Mouse (Mus musculus): ENCODE results near the gene Pkig.
"Not testable (repeated sequence)": the region's sequence is repeated elsewhere in the genome, so short reads cannot be mapped to it uniquely, and the experiment has no call there.

The Pkig gene

DNA sequence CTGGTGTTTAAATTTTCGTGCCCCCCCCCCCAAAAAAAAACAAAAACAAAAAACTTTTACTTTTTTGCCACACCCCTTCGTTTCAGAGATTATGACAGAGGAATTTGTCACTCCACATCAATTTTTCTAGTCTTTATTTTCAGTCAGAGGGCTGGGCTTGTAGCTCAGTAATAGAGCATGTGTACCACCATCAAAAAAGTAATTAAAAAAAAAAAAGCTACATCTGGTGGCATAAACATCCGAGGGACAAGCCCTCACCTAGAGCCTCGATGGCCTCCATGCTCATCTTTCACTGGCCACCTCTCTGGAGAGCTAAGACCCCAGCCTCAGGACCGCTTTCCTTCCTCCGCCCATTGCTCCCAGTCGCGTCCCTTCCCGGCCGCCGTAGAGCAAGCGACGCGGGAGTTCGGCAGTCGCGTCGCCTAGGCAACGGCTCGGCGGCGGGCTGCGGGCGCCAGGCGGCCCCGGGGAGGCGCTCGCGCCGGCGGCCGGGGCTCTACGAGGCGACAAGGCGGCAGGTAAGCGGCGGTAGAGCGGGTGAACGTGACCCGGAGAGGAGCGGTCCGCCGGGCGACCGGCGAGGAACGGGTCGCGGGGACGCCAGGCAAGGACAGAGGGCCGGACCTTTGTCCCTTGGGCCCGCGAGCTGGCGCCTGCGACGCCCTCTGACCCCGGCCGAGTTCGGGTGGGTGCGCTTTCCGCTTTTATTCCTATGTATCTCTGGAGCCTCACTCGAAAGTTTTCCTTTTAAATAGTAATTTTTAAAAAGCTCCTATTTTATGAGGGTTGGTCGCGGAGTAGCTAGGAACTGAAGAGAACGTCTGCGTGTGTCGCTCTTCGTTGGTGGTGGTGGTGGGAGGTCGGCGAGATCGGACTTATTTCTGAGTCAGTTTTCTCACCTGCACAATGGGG, at the start of gene Pkig:
Gene Pkig (plus strand): TSS at position 412 of the 912 bp plus-strand sequence.
- DNase-seq (ENCODE audit: low spot score) = peak; percentile 75

DNA sequence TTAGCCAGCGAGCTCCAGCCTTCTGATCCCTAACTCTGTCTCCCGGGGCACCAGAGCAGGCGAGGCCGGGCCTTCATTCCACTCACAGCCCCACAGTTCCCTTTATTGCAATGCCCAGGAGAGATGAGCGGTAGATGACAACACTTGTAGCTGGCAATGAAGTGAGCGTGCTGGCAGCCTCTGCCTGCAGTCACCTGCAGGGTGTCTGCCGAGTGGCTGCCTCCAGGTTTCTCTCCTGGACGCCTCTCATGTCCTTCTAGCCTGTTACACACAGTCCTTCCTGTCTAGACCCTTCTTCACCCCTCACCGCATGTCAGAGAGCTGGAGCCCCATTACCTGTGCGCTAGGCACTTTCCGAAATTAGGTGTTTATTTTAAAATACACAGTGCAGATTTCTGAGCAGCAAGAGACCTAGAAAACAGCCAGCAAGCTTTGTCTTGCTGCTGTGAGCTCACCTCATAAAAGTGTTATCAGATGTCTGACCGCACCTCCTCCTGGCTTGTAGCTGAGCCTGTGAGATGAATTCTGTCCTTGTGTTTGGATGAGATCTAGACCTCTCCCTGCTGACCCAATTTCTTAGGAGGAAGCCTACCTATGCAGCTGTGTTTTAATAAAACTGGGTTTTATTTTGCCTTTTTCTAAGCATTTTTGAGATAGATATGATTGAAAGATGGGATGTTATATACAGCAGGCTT, 48.8 kb upstream of the Pkig start:
- no peak for DNase-seq (ENCODE audit: low spot score)

DNA sequence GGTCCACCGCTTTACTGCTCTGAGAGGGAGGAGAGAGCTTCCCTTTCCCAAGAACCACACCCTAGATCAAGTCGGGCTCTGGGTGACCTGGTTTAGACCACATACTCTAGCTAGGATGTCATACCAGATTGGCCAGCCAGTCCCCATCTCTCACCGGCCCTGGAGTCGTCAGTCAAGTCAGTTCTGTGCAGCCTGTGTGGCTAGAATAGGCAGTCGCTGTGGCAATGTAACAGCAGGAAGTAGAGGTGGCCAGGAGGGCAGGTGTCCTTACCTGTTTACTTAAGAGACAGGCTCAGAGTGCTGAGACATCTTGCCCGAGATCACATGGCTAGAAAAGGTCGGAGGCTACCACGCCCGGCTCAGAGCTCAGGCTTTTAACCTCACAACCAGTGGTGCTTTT, 47.0 kb upstream of the Pkig start:
- no peak for DNase-seq (ENCODE audit: low spot score)

DNA sequence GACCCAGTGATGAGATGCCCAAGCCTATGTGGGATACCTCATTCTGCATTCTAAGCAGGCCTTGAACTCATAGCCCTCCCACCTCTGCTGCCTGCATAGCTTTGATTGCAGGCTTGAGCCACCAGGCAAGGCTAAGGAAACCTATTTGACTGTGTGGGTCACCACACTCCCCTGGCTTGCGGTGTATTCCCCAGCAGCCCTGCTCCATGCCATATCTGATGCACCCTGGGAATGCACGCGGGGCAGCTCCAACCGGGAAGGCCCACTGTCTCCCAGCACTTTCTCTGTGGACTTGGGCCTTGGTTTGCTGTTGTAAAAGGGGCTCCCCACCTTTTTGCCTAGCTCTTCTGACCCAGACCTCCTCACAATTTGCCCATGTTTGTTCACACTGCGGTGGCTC, 45.0 kb upstream of the Pkig start:
- no peak for DNase-seq (ENCODE audit: low spot score)

DNA sequence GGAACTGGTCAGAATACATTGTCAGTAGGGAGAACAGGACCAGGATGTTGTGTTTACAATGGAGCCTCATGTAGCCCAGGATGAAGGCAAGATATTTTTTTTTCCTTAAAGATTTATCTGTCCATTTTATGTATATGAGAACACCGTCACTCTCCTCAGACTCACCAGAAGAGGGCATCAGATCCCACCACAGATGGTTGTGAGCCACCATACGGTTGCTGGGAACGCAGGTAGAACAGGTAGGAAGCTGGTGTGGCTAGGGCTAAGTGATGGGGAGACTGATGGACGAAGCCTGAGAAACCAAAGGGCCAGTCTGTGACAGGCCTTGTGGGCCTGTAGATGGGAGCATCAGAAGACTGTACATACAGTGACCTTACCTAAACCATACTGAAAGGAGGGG, 44.2 kb upstream of the Pkig start:
- DNase-seq (ENCODE audit: low spot score) = no peak

DNA sequence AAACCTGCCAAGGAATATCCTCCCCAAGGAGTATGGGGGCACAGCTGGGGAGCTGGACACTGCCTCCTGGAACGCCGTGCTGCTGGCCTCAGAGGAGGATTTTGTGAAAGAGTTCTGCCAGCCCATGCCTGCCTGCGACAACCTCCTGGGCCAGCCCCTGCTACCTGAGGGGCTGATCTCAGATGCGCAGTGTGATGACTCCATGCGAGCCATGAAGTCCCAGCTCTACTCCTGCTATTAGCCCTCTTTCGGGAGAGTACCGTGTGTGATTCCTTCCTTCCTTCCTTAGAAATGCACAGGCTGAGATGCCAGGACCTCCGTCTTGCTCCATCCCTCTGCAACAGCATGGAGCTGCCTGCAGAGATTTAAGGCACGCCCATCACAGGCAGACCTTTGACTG, 42.8 kb upstream of the Pkig start:
- no peak for DNase-seq (ENCODE audit: low spot score)

DNA sequence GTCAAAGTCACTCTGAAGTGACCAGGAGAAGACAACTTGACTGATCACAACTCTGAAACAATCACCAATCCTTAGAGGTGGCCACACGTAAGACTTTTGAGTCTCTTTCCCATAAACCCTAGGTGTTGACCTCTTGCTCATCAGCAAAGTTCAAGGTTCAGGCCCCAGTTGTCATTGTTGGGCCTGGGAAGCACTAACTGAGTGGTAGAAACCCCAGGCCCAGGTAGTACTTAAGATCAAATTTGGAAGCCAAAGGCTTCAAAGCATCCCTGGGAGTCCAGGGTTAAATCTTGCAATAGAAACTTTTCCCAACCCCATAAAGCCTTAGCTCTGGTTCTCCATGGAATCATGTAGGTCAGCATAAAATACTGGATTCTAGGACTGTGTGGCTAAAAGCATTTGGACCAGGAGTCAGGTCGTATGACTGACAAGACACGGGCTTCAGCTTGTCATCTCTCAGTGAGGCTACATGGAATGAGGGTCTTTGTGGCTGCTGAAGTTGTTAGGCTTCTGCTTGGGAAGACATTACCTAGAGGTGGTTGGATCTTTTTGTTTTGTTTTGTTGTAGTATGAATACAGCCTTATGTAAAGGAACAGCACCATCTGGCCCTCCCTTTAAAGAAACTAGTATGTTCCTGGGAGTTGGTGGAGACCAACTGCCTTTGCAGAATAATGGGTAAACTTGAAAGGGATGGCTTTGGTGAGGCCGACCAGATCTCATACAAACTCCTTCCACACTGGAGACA, 42.1 kb upstream of the Pkig start:
- no peak for DNase-seq (ENCODE audit: low spot score)

DNA sequence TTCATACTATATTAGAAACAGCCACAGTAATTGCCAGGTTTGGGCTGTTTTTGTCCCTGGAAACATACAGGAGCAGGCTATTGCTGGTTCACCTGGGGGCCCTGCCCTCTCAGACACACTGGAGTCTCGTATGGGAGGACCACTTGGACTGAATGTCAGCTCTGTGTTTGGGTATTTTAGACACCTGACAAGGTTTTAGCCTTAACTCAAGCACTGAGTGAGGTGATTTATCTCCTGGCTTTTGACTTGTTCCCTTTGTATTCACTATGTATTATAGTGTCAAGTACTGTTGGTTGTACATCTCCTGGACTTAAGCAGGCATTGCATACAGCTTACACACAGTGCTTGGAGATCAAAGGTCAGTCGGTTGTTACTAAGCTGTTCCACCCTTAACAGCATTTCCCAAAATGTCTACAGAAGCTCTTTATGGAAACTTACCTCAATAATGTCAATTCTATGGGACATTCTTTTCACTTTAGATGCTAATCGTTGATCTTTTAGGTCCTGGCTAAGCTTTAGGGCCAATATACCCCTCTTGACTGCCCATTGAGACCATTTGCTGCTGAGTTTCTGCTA, 41.4 kb upstream of the Pkig start:
- DNase-seq (ENCODE audit: low spot score) = no peak

DNA sequence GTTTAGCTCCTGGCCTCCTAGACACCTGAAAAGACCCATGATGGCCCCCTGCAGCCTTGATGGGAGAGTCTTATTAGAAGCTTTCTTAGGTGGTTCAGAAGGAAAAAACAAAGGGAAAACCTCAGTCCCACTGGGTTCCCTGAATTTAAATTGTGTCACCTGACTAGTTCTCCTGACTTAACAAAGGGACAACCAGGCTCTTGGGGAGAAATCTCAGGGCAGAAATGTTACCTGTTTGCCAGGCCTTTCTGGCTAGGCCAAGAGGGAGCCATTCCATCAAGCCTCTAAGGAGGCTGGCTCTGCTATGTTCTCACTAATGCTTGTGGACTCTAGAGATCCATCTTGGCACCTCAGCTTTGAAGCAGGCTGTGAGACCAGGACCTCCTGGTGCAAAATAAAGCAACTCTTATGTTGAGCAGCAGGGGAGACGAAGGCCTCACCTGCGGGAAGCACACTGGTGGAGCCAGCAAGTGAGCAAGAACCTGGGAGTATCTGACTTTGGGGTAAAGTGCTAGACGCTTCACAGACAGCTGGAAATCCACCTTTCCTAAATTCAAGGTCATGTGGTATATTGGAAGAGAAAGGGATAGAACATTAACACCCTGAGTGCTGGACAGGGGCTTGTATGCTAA, 40.8 kb upstream of the Pkig start:
- no peak for DNase-seq (ENCODE audit: low spot score)

DNA sequence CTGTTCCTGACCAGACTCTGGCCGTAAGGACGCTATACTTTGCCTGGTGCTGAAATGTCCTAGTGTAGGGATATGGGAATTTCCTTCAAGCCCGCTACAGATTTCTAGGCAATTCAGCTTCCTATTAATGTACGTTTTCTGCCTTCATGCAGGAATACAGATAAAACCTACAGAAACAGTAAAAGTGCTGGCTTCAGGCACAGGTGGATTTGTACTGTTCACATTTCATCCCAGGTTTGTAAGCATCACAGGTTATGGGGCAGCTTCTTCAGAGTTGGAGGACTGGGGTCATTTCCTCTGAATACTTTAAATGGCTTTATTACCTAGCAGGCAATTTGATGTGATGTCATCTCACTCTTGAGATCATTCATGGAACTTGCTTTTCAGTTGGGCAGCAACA, 40.3 kb upstream of the Pkig start:
- DNase-seq (ENCODE audit: low spot score) = no peak

DNA sequence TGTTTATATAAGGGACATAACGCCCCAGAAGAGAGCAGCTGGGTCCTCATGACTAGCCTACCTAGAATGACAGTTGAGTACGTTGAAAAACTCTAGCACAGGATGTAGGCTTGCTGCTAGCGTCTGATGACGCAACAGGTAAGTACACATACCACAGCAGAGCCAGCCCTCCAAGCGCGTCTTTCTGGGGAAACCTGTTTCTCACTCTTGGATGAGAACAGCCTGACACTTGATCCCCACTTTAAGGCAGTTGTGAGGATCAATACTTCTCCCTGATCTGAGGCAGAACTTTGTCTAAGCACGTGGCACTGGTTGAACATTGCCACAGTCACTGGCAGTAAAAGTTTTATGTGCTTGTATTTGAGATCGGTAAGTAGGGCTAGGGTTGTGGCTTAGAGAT, 37.7 kb upstream of the Pkig start:
- no peak for DNase-seq (ENCODE audit: low spot score)

DNA sequence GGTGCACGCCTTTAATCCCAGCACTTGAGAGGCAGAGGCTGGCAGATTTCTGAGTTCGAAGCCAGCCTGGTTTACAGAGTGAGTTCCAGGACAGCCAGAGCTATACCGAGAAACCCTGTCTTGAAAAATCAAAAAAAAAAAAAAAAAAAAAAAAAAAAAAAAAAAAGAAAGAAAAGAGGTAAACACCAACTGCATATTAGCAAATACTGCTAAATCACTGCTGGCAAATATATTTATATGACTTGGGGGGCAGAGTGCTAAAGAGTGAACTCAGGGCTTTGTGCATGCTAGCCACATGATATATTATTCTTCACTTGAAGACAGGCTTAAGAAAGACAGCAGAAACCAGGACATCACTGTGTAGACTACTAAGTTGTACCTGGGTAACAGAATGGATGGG, 36.8 kb upstream of the Pkig start:
- DNase-seq (ENCODE audit: low spot score) = not testable (repeated sequence)

DNA sequence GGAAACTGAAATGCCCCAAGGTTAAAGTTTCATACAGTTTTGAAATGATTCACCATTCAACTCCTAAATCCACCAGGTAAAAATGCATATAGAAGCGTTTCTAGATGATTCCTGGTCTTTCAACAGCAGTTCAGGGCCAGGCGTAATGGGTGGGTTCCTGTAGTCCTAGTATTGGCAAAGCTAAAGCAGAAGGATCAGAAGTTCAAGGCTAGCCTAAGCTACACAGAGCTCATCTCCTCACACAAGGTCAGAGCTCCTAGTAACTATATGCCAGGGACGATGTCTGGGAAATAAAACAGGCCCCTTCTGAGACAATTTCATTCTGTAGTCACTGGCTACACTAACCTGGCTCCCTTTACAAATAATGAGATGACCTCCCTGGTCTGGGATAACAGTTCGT, 27.0 kb upstream of the Pkig start:
- DNase-seq (ENCODE audit: low spot score) = no peak

DNA sequence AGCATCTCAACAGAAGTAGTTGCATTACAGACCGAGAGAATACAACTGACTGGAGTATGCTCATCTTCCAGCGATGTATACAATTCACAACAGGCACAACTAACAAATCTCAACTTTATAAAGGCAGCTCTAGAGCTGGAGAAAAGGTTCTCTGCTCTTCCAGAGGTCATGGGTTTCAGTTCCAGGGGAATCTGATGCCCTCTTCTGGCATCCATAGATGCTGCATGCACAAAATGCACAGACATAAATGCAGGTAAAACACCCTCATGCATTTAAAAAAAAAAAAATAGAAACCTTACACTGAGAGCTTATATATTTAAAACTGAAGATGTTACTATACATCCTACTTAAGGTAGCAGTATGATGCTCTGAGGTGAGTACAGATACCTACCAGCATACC, 26.5 kb upstream of the Pkig start:
- no peak for DNase-seq (ENCODE audit: low spot score)

DNA sequence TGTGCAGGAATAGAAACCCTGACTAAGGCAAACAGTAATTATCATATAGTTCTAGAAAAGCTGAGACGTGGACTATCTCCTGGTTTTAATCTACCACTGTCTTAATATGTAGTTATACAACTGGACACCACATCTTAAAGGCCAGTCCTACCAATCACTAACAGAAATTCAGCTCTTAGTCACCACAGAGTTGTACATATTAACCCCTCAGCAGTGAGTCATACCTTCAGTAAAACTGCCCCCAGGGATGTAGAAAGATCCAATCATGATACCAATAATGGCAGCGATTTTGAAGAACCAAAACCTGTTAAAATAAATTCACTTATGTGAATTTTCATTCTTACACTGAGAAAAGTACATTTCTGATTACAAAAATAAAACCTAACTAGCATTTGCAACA, 24.0 kb upstream of the Pkig start:
- no peak for DNase-seq (ENCODE audit: low spot score)

DNA sequence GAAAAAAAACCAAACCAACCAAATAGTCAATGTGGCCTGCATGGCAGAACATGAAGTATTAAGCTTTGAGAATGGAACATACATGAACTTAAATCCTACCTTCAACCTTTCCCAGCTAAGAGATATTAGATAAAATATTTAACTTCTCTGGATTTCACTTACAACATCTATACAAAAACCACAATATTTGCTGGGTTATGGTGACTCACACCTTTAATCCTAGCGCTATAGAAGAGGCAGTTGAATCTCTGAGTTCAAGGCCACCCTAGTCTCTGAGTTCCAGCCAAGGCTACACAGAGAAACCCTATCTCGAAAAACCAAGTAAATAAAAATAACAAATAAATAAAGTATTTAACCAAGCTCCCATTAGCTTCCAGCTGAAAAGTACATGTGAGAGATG, 22.1 kb upstream of the Pkig start:
- no peak for DNase-seq (ENCODE audit: low spot score)

DNA sequence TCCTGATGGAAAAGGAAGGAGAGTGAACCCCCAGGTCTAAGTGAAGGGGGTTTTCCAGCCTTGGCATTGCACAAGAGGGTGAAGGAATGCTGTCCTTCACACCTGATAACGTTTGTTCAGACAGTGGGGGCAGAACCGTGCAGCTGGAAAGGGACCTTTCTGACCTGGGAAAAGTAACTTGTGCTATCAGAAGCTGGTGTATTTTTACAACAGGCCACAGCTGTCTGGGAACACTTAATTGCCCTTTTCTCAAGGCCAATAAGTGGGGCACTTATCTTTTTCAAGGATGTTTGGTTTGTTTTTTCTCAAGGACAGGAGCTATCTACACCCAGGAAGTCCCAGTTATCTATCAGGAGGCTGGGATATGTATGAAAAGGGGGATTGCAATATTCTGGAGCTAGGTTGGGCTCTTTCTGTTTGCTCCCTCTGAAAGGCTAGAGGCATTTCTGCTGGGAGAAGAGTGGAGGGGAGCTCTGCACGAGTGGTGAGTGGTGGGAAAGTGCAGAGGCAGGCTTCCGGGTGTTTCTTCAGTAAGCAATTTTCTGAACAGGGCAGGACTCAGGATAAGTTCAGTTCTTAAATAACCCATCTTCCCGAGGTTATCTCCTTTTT, 20.4 kb upstream of the Pkig start:
- peak; percentile 77 for DNase-seq (ENCODE audit: low spot score)

DNA sequence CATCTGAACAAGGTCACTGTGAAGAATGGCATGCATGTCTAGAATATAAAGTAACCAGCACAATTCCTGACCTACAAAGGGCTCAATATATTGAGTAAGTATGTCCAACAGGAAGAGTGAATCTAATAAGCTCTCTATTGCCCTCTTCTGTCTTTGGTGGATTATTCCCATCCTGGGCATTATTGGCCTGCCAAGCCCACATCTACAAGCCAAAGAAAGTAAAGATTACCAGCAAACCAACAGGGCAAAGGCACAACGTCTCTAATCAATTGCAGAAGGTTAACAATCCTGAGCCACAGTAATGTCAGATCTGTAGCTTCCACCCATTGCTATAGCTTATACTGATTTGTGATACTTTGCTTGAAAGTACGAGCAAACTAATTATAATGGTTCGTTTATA, 17.7 kb upstream of the Pkig start:
- no peak for DNase-seq (ENCODE audit: low spot score)

DNA sequence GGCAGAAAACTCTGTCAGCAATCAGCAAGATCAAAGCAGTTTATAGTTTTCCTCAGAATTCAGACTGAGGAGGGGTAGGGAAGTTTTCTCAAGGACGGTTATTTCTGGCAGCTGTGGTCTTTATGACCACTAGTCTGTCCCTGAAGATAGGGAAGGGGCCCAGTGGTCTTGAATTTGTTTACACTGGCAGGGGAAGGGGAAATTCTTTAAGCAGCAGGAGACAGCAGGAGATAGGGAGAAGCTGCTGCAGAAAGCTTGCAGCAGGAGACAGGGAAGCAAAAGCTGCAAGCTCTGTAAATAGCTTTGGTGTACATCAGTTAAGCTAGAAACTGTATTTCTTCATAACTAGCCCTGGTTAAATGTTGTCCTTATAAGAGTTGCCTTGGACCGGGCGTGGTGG, 16.5 kb upstream of the Pkig start:
- DNase-seq (ENCODE audit: low spot score) = peak; percentile 45

DNA sequence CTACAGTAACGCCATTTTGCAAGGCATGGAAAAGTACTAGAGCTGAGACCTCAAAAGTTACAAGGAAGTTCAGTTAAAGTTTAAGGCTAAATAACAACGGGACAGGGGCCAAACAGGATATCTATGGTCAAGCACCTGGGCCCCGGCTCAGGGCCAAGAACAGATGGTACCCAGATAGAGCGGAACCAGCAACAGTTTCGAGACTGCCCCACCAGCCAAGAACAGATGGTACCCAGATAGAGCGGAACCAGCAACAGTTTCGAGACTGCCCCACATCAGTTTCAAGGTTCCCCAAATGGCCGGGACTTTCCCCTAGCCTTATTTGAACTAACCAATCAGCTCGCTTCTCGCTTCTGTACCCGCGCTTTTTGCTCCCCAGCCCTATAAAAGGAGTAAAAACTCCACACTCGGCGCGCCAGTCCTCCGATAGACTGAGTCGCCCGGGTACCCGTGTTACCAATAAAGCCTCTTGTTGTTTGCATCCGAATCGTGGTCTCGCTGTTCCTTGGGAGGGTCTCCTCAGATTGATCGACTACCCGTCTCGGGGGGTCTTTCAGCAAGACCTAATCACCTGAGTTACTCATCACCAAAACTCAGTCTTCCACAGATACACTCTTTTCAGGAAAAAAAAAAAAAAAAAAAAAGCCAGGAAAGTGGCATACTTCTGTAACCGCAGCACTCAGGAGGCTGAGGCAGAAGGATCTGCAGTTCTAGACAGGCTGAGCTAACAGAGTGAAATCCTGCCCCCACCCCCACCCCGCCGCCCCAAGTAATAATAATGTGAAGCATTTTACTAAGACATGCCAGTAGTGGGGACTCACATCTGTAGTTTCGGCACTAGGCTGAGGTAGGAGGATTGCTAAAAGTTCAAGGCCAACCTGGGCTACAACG, 15.3 kb upstream of the Pkig start:
- DNase-seq (ENCODE audit: low spot score) = peak; percentile 55

DNA sequence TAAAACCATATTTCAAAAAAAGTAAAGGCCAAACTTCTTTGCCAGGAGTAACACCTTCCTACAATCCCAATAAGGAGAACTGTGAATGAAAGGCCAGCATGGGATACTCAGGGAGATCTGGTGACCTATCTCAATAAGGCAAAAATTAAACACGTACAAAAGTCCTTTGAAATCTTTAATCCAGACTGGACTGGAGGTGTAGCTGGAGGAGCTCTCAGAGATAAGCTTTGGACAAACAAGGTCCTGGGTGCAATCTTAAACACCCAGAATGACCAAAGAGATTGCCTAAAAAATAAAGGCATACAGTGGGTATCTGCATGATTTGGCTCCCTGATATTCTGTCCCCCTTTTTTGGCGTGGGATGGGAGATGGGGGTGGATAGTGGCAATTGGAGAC, 14.6 kb upstream of the Pkig start:
- no peak for DNase-seq (ENCODE audit: low spot score)
